Mouse (Mus musculus) megakaryocyte-erythroid progenitor cell, adult 5-6 weeks (primary cell): Measurements from ENCODE around the gene Slc12a7. TPM values are rescaled to one million over a fixed set of nuclear protein-coding genes. Genes with fewer than 3 reads are reported as not detected.
A peak's percentile ranks its signal among the peaks of the same experiment; 100 is the strongest.
"Not testable (repeated sequence)": the region's sequence is repeated elsewhere in the genome, so short reads cannot be mapped to it uniquely, and the experiment has no call there.

Source experiments
- ATAC-seq: replicated peaks from 2 replicates; pipeline ENCODE4 v1.8.0; 2016; ENCODE audit warnings: mild to moderate bottlenecking, inconsistent platforms; ENCODE audit not compliant: severe bottlenecking, poor library complexity, low FRiP score, low TSS enrichment
- total RNA-seq, 2 experiments: library from RNA; stranded (forward) in 1 of 2; stranded (reverse) in 1 of 2; fragments of 200-1000, 215-1000 nt in 1 of 2; fragments of >200 nt in 1 of 2; fragmentation: Nextera tagmentation in 1 of 2; gene quantifications; 2 replicates each; pipeline ENCODE4 v1.2.3; 2014 to 2017

Slc12a7 gene
- total RNA-seq, 2 experiments from 2014 or later, result 3.5 to 13.3 TPM

DNA sequence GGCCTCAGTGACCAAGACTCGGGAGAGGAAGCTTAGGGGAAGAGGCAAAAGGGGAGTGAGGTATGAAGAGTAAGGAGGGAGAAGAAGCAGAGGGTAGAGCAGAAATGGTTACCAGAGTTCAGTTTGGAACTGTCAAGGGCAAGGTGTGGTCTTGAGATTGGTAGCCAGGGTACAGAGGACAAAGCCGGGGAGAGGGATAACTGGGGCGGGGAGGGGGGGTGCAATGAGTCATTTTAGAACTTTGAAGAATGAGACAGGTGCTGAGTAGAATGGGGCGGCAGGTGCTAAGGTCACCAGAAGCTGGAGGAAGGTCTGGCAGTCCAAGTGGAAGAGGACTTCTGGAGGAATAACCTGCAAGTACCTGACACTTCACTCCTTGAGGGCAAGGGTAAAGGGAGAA is 19.7 kb upstream of the Slc12a7 start:
- no peak for ATAC-seq

DNA sequence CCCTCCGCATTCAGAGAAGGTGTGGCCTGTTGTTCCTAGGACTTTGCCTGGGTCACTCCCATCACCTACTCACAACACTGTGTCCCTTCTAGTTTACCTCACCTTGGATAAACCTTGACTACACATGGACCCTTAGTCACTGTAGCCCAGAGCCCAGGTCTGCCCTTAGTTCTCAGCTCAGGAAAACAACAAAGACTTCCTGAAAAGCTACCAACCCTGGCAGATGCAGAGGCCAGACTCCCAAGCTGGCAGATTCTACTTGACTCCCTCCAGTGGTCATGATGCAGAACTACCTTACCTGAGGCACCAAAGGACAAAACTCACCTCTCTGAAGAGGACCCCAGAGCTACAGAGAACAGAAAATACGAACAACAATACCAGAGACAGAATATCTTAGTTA is 18.9 kb upstream of the Slc12a7 start:
- ATAC-seq, result peak; percentile 80

DNA sequence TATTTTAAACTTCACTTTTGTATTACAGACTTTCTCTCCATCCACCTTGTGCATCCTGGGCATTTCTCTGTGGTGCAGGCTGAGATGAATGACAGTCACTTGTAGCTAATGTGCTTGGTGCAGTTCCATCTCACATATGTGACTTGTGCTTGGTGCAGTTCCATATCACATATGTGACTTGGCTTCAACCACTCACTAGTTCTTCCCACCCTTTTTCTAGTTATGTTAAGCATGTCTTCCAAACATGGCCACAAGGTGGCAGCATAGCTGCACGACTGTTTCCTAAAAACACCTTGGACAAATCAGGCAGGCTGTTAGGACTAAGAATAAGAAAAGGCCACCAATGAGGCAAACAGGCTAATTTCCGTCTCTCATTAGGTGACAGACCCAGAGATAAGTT is 14.7 kb upstream of the Slc12a7 start:
- peak; percentile 66 for ATAC-seq

DNA sequence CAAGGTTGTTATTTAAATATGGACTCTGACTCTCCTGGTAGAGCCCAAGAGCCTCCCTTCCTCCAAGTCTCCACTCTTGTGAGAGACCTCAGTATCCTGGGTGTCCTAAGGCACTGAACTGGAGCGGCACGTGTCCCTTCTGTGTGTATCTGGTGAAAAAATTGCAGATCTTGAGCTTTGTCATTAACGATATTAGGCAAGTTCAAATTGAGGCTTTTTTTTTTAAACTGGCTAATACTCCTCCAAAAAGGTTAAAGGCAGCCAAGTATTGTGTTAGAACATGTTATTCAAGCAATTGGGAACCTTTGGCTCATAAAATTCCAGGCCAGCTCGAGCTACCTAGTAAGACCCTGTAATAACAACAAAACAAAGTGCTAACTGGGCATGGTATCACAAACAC is 12.7 kb upstream of the Slc12a7 start:
- no peak for ATAC-seq

DNA sequence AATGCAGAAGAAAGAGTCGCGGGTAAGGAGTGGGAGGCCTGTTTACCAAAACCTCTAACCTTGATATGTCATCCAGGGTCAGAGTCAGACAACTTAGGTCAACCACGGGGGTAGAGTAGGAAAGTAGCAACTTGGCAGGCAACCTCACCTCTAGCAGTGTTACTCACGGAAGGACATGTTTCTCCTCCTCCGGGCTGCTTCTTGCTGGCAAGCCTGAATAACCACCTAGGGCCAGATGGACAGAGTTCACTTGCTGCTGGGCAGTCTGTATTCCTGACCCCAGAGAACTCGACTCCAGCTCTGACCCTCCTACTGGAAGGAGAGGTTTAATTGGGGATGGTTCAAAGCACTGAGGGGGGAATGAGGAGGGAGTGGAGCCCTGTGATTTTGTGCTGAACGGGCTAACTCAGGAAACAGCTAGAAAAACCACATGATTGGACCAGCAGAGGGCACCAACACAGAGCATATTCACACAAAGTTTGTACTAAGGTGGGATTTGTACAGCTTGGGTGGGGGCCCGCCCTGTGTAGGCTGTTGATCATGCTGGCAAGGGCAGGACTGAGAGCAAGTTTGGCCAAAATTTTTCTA is 9.7 kb upstream of the Slc12a7 start:
- ATAC-seq, result no peak

DNA sequence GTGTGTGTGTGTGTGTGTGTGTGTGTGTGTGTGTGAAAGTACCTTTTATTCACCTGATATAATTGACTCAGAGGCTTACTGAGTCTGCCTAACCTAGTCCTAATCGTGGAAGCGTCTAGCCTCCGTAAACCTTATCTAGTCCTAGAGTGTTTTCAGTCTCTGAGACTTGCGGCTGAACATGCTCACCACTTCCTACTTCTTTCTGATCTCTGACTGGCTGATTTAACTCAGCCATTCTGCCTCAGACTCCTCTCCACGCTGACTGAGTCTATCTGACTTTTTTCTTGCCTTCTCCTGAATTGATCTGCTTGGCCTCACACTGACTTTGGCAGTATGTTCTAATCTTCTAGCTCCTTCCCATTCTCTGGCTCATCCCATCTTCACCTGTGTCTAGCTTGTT is 7.6 kb upstream of the Slc12a7 start:
- peak; percentile 83 for ATAC-seq

DNA sequence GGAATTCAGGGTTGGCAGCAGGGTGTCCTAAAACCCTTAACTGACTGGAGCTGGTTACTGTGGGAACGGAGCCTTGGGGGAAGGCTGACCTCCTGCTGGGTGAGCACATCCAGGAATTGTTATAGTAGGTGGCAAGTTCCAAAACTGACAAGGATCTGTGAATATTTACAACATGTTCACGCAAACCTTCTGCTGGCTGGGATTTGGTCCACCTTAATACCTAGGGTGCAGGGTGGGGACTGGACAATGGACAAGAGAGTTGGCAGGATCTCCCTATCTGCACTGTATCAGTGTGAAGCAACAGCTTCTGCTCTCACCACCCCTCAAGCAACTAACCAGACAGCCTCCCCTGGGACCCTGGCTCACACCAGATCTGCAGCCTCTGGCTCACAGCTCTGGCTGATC is 5.3 kb upstream of the Slc12a7 start:
- ATAC-seq, result no peak

DNA sequence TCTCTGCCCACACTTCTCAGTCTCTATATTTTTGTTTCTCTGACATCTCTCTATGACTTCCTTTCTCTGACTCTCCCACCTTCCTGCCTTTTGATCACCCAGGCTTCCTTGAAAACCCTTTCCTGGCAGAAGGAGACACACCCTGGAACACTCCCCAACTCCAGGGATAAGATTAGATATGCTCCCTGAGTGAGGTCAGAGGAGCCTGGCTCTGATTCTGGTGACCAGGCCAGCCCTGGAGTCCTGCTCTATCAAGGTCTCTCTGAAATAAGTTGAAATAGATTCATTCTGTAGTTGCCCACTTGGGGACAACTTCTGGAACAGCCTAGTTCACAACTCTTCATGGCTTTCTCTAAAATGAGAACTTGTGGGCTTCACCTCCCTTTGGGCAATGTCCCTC is 4.3 kb upstream of the Slc12a7 start:
- no peak for ATAC-seq

DNA sequence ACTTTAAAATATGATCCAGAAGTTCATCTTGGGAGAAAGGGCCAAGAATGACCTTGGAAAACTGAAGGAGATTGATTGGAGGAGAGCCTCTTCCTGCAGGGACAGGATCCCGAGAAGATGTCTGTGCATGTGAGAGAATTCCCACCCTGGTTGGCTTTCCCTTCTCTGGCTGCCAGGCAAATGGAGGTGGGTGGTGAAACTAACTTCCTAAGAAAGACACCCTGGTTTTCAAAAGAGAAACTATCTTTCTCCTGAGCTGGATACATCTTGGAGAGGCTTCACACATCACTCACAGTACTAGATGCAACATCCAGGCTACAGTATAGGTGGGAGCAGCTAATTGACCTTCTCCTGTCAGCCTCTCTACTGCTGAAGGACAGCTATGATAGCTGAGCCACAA is 2.0 kb upstream of the Slc12a7 start:
- ATAC-seq, result no peak

DNA sequence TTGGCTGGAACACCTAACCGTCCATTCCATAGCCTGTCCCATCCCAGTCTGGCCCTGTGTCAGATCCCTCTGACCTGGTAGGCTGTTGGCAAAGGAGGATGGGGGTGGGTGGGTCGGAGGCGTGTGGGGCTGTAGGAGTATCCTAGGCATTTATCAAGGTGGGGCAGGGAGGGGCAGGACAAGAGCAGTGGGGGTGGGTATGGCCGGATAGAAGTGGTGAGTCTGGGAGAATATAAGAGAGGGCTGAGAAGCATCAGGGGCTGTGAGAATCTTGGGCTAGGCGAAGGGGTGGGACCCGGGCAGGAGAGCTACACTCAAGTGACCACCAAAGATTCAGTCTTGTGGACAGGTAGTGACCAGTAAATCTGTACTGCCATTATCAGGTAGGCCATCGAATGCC is 659 bp upstream of the Slc12a7 start:
- no peak for ATAC-seq

DNA sequence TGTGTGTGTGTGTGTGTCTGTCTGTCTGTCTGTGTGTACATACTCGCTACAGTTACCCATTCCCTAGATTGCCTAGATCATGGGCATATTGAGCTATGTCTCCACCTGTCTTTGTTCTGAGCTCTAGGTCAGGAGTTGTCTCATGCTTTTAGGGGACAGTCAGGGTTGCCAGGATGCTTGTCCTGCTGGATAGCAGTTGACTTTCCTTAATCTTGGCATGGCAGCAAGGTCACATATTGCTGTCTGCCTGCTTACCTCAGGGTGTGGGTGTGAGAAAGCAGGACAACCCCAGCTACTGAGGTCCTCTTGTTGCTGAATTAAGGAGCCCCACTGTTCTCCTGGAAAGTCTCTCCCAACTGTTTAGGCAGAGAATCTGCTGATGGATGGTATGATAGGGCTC is 1.5 kb downstream of the Slc12a7 start:
- no peak for ATAC-seq

DNA sequence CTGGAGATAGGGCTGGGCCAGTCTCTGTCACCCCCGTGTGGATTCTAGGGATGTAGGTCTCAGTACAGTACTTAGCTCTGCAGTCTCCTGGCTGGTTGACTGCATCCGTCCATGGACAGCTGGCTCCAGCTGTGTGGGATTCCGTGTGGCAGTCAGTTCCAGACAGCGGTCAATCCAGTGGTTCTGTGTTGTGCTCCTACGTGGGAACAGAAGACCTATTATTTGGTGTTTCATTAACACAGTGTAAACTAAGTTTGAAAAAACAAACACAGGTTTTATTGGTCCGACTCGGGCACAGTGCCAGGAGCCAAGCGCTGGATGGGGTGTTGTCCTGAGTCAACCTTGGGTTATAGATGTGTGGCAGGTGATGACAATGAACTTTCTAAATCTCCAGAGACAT is 2.4 kb downstream of the Slc12a7 start:
- no peak for ATAC-seq

DNA sequence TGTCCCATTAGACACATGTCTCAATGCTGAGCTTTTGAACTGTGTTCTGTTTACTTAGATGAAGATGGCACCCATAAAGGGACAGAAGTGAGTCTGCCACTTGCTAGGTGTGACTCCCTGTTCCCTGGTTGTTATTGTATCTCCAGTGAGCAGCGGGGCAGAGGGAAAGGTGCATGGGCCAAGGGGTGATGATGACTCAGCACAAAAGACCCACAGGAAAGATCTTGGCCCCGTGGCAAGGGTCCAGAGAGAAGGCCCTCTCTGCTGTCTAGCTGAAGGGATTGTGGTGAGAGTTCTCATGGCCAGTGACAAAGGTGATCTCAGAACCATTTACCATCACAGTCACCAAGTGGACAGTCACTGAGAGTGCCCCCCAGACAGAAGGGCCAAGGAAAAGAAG is 3.0 kb downstream of the Slc12a7 start:
- no peak for ATAC-seq

DNA sequence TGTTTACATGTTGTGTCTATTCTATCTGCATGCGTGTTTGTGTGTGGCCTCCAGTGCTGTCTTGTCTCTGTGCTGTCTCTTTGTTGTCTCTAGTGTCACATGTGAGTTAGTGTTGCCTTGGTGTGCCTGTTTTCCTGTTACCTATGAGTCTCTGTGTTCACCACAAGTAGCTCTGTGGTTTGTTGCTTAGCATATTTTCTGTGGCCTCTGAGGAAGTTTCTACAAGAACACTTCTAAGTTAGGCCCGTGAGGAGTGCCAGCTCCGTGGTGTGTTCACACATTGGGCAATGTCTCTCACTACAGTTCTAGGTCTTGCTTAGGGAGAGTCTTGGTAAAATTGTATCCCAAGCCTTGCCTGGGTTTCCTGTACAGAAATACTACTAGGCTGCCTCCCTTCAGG is 4.0 kb downstream of the Slc12a7 start:
- ATAC-seq, result no peak

DNA sequence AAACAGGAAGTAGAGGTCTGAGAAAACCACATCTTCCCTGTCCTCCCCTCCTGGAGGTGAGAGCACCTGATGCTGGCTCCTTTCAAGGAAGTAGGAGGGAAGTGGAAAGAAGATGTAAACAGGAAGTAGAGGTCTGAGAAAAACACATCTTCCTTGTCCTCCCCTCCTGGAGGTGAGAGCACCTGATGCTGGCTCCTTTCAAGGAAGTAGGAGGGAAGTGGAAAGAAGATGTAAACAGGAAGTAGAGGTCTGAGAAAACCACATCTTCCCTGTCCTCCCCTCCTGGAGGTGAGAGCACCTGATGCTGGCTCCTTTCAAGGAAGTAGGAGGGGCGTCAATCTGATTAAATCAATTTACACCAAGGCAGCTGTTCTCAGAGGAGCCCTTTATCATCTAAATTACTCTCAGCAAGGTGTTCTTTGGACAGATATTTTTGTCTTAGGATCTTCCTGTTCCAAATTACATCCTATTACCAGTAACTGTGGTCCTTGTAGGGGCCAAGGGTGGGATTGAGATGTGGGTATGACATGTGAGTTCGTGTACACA is 7.6 kb downstream of the Slc12a7 start:
- not testable (repeated sequence) for ATAC-seq

DNA sequence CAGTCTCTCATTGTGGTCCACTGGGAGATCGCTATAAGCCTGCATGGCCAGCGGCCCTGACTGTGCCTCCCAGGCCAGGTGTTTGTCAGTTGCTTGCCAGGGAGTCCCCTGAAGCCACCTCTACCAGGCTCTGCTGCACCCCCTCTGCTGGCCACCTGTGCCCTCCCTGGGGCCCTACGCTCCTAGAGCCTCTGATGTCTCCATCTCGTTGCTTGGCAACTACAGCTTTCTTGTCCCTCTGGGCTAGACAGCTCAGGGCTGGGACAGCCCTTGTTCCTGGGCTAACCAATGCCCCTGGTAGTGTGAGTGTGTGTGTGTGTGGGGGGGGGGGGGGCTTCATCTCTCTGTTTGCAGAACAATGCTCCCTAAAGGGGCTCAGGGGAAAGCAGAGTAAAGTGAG is 10.1 kb downstream of the Slc12a7 start:
- ATAC-seq, result no peak

DNA sequence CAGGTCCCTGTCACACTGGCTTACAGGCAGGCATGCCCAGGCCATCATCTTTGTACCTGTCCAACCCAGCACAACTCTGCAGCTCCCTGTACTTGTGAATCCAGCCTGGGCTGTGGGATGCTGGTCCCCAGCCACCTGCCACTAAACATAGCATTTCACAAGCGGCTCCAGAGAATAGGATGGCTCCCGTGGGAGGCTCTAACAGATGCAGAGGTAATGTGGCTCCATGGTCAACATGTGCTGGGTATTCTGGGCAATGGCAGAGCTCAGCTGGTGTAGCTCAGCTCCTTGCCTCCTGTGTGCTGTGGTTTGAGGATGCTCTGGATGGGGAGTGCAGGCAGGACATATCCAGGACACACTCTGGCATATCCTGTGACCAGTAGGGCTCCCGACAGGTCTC is 10.8 kb downstream of the Slc12a7 start:
- no peak for ATAC-seq

DNA sequence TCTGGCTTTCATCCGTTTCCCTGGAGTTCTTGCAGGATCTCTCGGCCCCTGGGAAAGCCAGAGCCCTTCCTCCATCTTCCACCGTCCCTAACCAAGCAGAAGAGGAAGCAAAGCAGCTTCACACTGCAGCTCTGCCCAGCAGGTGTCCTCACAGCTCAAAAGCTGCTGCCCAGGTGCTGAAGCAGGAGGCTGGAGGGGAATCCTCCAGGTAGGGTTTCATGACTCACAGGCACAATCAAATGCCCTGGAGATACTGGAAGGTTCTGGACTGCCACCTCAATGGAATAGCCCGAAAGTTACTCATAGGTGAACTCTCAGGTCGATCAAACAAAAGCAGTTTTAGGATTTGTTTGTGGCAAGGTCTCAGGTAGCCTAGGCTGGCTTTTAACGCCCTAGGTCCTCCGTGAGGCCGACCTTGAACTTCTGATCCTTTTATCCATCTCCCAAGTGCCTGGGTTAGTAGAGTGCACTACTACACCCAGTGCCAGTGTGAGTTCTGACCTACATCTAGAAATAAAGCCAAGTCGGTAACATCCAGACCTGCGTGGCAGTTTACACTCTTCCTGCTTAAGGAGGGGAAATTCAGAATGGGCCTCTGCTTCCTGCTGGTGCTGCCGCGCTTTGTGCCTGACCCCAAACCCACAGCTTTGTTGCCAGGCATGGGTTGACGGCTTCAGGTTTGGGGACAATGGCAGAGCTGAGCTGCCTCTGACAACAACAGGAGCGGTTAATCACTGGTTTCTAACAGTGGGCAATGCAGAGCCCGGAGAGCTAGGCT is 16.0 kb downstream of the Slc12a7 start:
- no peak for ATAC-seq

DNA sequence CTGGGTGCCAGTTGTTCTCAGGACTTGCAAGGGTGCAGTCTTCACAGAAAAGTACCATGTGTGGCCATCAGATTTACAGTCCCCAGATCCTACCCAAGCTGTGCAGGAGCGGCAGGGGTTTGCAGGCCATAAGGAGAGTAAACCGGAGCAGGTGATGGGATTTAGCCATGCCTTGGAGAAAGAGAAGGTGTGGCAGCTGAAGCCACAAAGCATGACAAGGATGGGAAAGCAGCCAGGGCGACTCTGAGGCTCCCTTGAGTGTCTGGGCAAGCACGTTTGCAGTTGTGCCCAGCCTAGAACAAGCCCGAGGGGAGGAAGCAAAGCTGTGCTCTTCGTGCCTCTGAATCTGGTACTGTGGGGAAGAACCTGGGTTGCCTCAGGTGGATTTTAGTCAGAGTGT is 17.5 kb downstream of the Slc12a7 start:
- no peak for ATAC-seq

DNA sequence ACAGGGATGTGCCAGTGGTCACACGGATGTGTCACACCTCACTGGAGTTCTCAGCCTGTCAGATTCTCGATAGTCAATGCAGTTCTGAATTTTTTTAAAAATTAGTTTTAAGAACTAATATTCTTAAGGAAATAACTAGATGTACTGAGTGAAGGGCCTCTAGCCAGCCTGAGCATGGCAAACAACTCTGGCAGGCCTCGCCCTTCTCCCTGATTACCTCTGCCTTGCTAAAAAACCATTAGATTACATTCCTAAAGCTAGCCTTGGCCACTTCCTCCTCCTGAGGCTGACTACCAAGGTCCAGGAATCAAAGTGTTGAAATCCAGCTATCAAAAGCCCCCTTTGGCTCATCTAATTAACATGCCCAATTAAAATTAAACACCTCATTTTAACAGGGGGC is 18.4 kb downstream of the Slc12a7 start:
- ATAC-seq, result no peak

DNA sequence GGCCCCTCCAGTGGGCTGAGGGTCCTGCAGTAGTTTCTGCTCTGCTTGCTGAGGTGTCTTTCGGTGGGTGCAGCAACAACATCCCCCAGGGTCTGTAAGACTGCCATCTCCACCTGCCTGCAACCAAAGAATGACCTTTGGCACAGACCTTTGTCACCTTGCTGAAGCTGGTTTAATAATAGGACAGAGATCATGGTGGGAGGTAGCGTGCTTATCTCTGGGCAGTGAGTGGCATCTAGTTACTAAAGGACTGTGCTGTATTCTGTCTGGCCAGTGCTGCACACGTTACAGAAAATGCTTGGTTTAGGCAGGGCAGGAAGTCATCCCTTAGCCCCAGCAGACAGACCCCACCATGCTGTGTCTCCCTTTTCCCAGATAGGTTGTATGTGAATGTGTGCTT is 22.9 kb downstream of the Slc12a7 start:
- no peak for ATAC-seq
